Mouse (Mus musculus): Measurements from ENCODE around the gene Rhag. TPM values are rescaled to one million over a fixed set of nuclear protein-coding genes. Genes with fewer than 3 reads are reported as not detected.

The Rhag gene
- not detected for polyA plus RNA-seq (2017; shearing (Covaris generic))

DNA sequence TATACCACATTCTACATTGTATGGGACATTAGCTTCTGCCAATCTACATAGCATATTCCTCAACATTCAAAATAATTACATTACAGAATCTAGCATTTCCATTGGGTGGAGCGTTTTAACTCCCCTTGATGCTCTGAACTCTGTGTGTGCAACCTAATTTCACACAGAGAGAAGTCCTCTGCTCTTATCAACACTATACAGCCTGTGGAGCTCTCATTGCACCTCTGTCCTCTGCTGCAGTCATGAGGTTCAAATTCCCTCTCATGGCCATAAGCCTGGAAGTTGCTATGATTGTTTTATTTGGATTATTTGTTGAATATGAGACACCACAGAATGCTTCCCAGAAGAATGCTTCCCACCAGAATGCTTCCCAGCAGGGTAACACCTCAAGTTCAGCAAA is at the start of gene Rhag:
Gene Rhag (plus strand): TSS at position 193 of the 400 bp plus-strand sequence.

DNA sequence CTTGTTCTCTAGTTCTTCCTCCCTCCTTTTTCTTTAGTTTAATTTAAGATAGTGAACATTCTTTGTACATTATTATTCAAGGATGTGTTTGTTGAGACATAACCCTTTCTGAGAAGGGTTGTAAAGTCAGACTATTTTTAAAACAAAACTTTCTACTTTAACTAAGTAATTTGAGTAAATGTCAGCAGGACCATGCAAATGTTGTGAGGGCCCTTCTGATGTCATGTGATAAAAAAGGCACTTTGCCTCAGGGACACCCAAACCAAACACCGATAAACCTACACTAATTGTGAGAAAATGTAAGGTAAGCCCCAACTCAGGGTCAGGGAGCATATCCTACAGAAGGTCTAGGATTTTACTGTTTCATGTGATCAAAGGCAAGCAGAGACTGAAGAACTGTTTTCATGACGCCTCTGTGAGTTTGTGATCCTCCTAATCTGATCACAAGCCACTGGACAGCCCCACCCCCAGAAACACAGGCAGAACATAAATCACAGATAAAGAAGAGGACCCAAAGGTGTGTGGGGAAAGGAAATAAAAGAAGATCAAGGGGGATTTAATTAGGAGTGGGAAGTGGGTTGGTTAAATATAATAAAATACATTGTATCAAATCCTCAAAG is 3.9 kb upstream of the Rhag start, which contains the start of gene Crisp2:
Gene Crisp2 (minus strand): TSS at position 51 of the 620 bp plus-strand sequence.

DNA sequence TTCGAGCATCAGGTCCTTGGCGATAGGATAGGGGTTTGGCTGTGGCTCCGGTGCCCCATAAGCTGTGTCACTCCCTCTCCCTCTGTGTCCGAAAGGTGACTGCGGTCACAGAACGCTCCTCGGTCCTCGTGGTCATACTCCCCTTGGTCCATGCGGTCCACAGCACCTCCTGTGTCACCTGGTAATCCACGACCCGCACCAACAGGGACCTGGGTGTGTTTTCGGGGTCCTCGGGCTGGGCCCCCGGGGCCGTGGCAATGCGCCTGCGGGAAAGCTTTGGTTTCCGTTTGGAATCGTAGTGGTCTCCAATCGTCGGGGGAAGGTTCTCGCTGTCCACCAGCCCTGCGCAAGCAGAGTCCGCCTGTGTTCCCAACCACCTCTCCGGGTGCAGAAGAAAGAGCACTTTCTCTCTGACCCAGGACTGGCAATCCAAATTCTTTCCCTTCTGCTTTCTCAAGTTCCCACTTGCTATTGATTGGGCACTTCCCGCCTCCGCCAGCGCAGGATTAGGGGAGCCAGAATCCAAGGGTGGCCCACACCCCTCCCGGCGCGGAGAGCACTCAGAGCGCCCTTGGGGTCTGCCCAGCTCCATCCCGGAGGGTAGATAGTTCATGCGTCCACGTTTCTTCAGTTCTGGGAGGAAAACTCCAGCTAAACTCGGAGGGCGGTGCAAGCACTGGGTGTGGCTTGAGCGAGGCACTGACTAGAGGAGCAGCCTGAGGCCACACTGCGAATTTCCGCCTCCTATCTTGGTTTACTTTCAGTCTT is 69.2 kb downstream of the Rhag start, which contains the start of gene 9130008F23Rik:
Gene 9130008F23Rik (minus strand): TSS at position 636 of the 768 bp plus-strand sequence.

Other genes with a start within 250 kb of the Rhag start
- gene Esp6, start 249.6 kb upstream of the Rhag start, polyA plus RNA-seq (2017; shearing (Covaris generic)) = not detected
- not detected for gene Esp4, start 212.5 kb upstream of the Rhag start, polyA plus RNA-seq (2017; shearing (Covaris generic))
- not detected for gene Esp3, start 179.1 kb upstream of the Rhag start, polyA plus RNA-seq (2017; shearing (Covaris generic))
- gene Esp1, start 84.0 kb upstream of the Rhag start, polyA plus RNA-seq (2017; shearing (Covaris generic)) = not detected
- gene Crisp2, start 4.1 kb upstream of the Rhag start, polyA plus RNA-seq (2017; shearing (Covaris generic)) = not detected
- gene 9130008F23Rik, start 69.4 kb downstream of the Rhag start, polyA plus RNA-seq (2017; shearing (Covaris generic)) = not detected
- not detected for gene Glyatl3, start 103.2 kb downstream of the Rhag start, polyA plus RNA-seq (2017; shearing (Covaris generic))
- 17.7 TPM for gene Mut, start 123.6 kb downstream of the Rhag start, polyA plus RNA-seq (2017; shearing (Covaris generic))
- gene Cenpq, start 123.9 kb downstream of the Rhag start, polyA plus RNA-seq (2017; shearing (Covaris generic)) = 35.8 TPM

All from effector memory CD4-positive, alpha-beta T cell, adult 5 months (primary cell).